Mouse (Mus musculus): ENCODE measurements around the gene Eng.
A peak's percentile ranks its signal among the peaks of the same experiment; 100 is the strongest.

Gene Eng

GRCm38 (mm10) chr2:32711301-32712056 lies 65.1 kb downstream of the Eng start:
- peak; percentile 50 for DNase-seq (ENCODE audit: low read depth, low spot score)

- DNase-seq (ENCODE audit: low read depth, low spot score): peak; percentile 81
These were observed 65.7 kb downstream of the Eng start for GRCm38 (mm10) chr2:32712108-32712551.

GRCm38 (mm10) chr2:32712586-32712933 lies 66.2 kb downstream of the Eng start:
- peak; percentile 87 for DNase-seq (ENCODE audit: low read depth, low spot score)

GRCm38 (mm10) chr2:32712934-32713817 lies 66.8 kb downstream of the Eng start, which contains the start of gene Cdk9:
TSS of gene Cdk9 (minus strand) at chr2:32713076.
- peak; percentile 92 for DNase-seq (ENCODE audit: low read depth, low spot score)

- no peak for DNase-seq (ENCODE audit: low read depth, low spot score)
These were observed 68.0 kb downstream of the Eng start for GRCm38 (mm10) chr2:32714117-32714986.

- peak; percentile 88 for DNase-seq (ENCODE audit: low read depth, low spot score)
These were observed 68.6 kb downstream of the Eng start for GRCm38 (mm10) chr2:32714987-32715425.

- DNase-seq (ENCODE audit: low read depth, low spot score): no peak
These were observed 72.4 kb downstream of the Eng start for GRCm38 (mm10) chr2:32718761-32719160.

GRCm38 (mm10) chr2:32720053-32720452 lies 73.7 kb downstream of the Eng start:
- DNase-seq (ENCODE audit: low read depth, low spot score): no peak

- DNase-seq (ENCODE audit: low read depth, low spot score): peak; percentile 76
These were observed 74.4 kb downstream of the Eng start, which contains the start of gene Sh2d3c for GRCm38 (mm10) chr2:32720681-32721229. TSS of gene Sh2d3c (plus strand) at chr2:32721055.

- no peak for DNase-seq (ENCODE audit: low read depth, low spot score)
These were observed 75.7 kb downstream of the Eng start for GRCm38 (mm10) chr2:32722046-32722445.

GRCm38 (mm10) chr2:32722581-32722980 lies 76.2 kb downstream of the Eng start:
- no peak for DNase-seq (ENCODE audit: low read depth, low spot score)

- no peak for DNase-seq (ENCODE audit: low read depth, low spot score)
These were observed 77.8 kb downstream of the Eng start for GRCm38 (mm10) chr2:32724149-32724548.

- no peak for DNase-seq (ENCODE audit: low read depth, low spot score)
These were observed 78.7 kb downstream of the Eng start for GRCm38 (mm10) chr2:32724832-32725790.

GRCm38 (mm10) chr2:32727435-32727834 lies 81.0 kb downstream of the Eng start:
- DNase-seq (ENCODE audit: low read depth, low spot score): peak; percentile 91

GRCm38 (mm10) chr2:32728463-32728862 lies 82.1 kb downstream of the Eng start:
- no peak for DNase-seq (ENCODE audit: low read depth, low spot score)

GRCm38 (mm10) chr2:32729547-32729946 lies 83.2 kb downstream of the Eng start:
- DNase-seq (ENCODE audit: low read depth, low spot score): no peak

GRCm38 (mm10) chr2:32730854-32731253 lies 84.5 kb downstream of the Eng start:
- DNase-seq (ENCODE audit: low read depth, low spot score): no peak

- DNase-seq (ENCODE audit: low read depth, low spot score): no peak
These were observed 85.5 kb downstream of the Eng start for GRCm38 (mm10) chr2:32731911-32732310.

Measured in 3T3-L1 (cell line).